Mouse (Mus musculus): ENCODE results near the gene Apol9a.

Apol9a gene

GRCm38 (mm10) chr15:77376920-77377319, 34.0 kb downstream of the Apol9a start:
- peak in 1 of 2 experiments; percentile 30 for DNase-seq

GRCm38 (mm10) chr15:77370588-77370987, 40.3 kb downstream of the Apol9a start:
- DNase-seq: no peak

GRCm38 (mm10) chr15:77369981-77370380, 41.0 kb downstream of the Apol9a start:
- DNase-seq: no peak

- peak in 1 of 2 experiments; percentile 25 for DNase-seq
These were observed 42.1 kb downstream of the Apol9a start for GRCm38 (mm10) chr15:77368818-77369320.

GRCm38 (mm10) chr15:77368148-77368547, 42.8 kb downstream of the Apol9a start:
- peak; percentile 97 to 98 for DNase-seq

GRCm38 (mm10) chr15:77367504-77367903, 43.4 kb downstream of the Apol9a start:
- peak in 1 of 2 experiments; percentile 59 for DNase-seq

GRCm38 (mm10) chr15:77366706-77367484, 44.0 kb downstream of the Apol9a start:
- peak; percentile 87 to 94 for DNase-seq

- DNase-seq: peak in 1 of 2 experiments; percentile 63
These were observed 45.0 kb downstream of the Apol9a start for GRCm38 (mm10) chr15:77365700-77366570.

GRCm38 (mm10) chr15:77364026-77364425, 46.9 kb downstream of the Apol9a start:
- DNase-seq: no peak

- no peak for DNase-seq
These were observed 47.4 kb downstream of the Apol9a start for GRCm38 (mm10) chr15:77363578-77363977.

- no peak for DNase-seq
These were observed 48.0 kb downstream of the Apol9a start for GRCm38 (mm10) chr15:77362952-77363351.

GRCm38 (mm10) chr15:77359905-77360304, 51.0 kb downstream of the Apol9a start:
- DNase-seq: no peak

- DNase-seq: no peak
These were observed 51.4 kb downstream of the Apol9a start for GRCm38 (mm10) chr15:77359486-77359885.

- DNase-seq: no peak
These were observed 51.9 kb downstream of the Apol9a start for GRCm38 (mm10) chr15:77359084-77359483.

- peak; percentile 92 to 93 for DNase-seq
These were observed 52.5 kb downstream of the Apol9a start for GRCm38 (mm10) chr15:77358320-77359040.

GRCm38 (mm10) chr15:77356248-77356810, 54.6 kb downstream of the Apol9a start:
- DNase-seq: peak; percentile 53 to 55

- peak; percentile 66 to 67 for DNase-seq
These were observed 55.9 kb downstream of the Apol9a start for GRCm38 (mm10) chr15:77354848-77355551.

- DNase-seq: no peak
These were observed 56.5 kb downstream of the Apol9a start for GRCm38 (mm10) chr15:77354496-77354847.
